Mouse (Mus musculus): ENCODE data around the gene Vsnl1.

Gene Vsnl1

DNA sequence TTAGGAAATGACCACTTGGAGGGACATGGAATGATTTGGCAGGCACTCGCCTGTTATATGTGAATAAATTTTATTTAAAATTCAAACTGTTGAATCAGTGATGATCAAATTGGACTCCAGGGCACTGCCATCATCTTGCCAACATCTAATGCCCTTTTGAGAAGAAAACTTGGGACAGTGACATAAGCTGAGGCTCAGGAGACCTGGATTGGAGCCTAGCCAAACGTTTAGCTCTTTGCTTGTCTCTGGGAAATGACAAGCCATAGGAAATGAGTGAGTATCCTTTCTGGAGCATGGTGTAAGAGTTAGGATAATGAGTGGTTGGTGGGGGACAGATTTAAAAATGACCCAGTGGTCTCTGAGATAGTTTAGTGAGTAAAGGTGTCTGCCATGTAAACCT, 57.0 kb downstream of the Vsnl1 start:
- no peak for DNase-seq (ENCODE audit: low read depth)

- DNase-seq (ENCODE audit: low read depth) = no peak
Observed at GRCm38 (mm10) chr12:11370056-11370455, 66.4 kb downstream of the Vsnl1 start.

GRCm38 (mm10) chr12:11367099-11367765, 69.2 kb downstream of the Vsnl1 start:
- DNase-seq (ENCODE audit: low read depth) = no peak

DNA sequence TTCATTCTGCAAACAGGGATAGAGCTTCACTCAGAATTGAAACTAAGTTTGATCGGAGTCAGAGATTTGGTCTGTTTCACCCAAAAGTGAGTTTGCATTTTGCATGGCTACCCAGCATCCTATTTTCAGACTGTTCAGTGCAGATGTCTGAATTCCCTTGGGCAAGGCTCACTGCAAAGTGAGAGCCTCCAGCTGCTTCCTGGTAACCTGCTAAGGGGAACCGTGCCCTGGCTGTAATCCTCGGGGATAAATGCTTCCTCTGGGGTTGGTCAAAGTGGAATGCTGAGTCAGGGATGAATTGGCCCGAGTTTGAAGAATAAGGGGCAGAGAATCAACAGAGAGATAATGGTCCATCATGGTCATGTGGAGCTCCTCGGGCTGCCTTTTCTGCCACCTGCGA, 71.5 kb downstream of the Vsnl1 start:
- DNase-seq (ENCODE audit: low read depth) = no peak

DNA sequence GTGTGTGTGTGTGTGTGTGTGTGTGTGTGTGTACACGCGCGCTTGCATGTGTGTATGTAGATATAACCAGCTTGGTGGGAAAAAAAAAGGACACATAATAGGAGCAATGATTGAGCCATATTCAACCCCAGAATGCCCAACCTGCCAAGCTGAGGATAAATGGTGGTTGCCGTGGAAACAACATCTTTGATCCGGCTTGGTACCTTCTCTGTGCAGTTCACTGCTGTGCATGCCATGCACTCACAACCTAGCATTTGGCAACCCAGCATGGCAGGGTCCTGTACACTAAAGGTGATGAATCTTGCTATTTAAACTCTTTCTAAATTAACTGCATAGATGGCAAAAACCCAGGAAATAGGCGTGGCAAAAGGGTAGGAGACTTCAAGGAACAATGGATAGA, 74.0 kb downstream of the Vsnl1 start:
- no peak for DNase-seq (ENCODE audit: low read depth)

DNA sequence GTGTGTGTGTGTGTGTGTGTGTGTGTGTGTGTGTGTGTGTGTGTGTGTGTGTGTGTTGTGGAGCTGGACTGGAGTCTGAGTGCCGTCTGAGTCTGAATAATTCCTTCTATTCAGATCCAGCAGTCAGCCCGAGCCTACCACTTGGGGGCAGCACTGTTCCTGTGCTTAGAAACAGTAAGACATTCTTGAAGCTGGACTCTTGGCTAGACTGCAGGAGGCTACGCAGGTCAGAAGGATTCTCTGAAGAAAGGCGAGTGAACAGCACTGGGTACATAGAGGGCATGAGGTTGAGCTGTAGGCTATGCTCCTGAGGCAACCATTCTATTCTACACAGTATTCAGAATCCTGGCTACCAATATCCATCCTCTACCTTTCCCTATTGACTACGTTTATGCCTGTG, 85.5 kb downstream of the Vsnl1 start:
- peak; percentile 51 for DNase-seq (ENCODE audit: low read depth)

- DNase-seq (ENCODE audit: low read depth) = no peak
Observed at GRCm38 (mm10) chr12:11349870-11350269, 86.5 kb downstream of the Vsnl1 start.

DNA sequence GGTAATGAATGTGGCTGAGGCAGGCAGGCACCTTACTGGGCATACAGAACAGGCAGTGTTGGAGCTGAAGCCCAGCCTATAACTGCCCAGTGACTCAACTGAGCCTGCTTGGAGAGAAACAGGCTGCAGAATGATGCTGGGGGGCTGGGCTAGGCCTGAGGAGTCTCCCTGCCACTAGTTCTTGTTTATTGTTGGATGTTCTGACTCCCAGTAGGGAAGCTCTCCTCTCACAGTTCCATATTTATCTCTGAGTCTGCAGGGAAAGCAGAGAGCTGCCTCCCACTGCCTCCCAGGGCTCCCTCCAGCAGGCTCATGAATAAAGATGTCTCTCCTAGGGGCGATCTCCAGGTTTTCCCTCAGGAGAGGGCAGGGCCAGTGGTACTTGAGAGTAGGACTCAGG, 88.0 kb downstream of the Vsnl1 start:
- DNase-seq (ENCODE audit: low read depth) = no peak

GRCm38 (mm10) chr12:11345963-11346362, 90.5 kb downstream of the Vsnl1 start:
- no peak for DNase-seq (ENCODE audit: low read depth)

- DNase-seq (ENCODE audit: low read depth) = no peak
Observed at GRCm38 (mm10) chr12:11342020-11342600, 94.3 kb downstream of the Vsnl1 start.

DNA sequence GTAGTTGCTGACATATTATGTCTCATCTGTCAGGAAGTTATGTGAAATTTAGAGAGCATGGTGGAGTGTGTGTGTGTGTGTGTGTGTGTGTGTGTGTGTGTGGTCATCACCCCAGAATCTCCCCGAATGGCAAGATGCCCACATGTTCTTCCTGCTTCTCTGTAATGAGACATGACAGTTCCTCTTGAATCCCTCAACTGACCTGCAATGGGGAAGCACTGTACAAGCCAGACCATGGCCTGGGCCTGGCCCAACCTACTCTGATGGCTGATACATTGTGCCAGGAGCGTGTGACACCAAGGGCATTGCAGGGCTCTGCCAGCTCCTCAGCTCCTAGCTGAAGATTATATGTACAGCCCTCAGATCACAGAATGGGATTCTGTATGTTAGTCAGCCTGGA, 98.2 kb downstream of the Vsnl1 start:
- no peak for DNase-seq (ENCODE audit: low read depth)

GRCm38 (mm10) chr12:11336845-11337244, 99.6 kb downstream of the Vsnl1 start:
- DNase-seq (ENCODE audit: low read depth) = peak; percentile 69

- DNase-seq (ENCODE audit: low read depth) = no peak
Observed at GRCm38 (mm10) chr12:11326483-11326882, 109.9 kb downstream of the Vsnl1 start.

DNA sequence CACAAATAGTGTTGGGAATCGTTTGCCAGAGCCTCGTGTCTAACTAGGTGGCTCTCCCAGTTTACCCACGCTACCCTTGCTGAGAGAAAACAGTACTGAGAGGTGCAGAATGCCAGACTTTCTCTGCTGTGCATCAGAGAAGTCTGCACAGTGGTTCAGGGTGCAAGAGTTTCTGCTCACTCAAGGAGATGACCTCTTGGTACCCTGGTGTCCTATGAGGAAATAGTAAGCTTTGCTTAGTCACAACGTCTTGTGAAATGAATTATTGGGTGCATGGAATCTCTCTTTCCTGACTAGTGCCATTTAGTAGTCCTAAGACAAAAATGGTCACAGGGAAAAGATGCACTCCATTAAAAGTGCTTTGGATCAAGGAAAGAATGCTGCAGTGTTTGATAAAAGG, 111.9 kb downstream of the Vsnl1 start:
- no peak for DNase-seq (ENCODE audit: low read depth)

DNA sequence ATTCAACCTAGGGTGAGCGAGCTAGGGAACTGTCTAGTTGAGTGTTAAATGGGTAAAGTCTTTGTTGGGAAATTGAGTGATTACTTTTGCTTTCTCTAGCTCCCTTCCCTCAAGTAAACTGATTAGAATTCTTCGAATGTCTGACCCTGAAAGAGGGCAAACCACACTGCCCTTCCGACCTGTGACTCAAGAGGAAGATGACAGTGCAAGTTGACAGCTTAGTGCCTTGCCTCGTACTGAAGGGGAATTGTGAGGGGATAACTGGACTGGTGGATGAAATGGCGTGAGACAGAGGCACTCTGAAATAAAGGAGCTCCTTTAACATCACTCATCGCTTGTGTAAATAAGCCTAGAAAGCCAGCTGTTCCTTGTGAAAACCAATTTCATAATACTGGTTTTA, 118.7 kb downstream of the Vsnl1 start:
- DNase-seq (ENCODE audit: low read depth) = no peak

- no peak for DNase-seq (ENCODE audit: low read depth)
Observed at GRCm38 (mm10) chr12:11313840-11314239, 122.6 kb downstream of the Vsnl1 start.

- no peak for DNase-seq (ENCODE audit: low read depth)
Observed at GRCm38 (mm10) chr12:11311106-11311505, 125.3 kb downstream of the Vsnl1 start.

- no peak for DNase-seq (ENCODE audit: low read depth)
Observed at GRCm38 (mm10) chr12:11306753-11307645, 129.4 kb downstream of the Vsnl1 start.

DNA sequence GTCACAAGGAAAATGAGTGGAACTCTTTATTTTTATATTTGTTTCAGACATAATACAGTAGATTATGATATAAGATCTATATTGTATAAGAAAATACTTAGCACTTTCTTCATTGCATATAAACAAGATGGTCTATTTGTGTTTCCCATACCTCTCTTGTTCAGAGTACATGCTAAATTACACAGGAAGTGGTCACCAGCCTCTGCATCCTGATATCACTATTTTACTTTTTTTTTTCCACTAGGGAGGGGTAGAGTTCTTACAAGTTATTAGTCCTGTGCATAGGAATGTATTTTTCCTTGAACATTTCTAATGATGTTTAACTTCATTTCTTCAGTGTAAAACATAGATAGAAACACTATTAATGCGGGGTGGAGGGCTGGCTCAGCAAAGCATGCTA, 135.6 kb downstream of the Vsnl1 start:
- peak; percentile 24 for DNase-seq (ENCODE audit: low read depth)

- no peak for DNase-seq (ENCODE audit: low read depth)
Observed at GRCm38 (mm10) chr12:11286382-11286781, 150.0 kb downstream of the Vsnl1 start.

- peak; percentile 18 for DNase-seq (ENCODE audit: low read depth)
Observed at GRCm38 (mm10) chr12:11281584-11281983, 154.8 kb downstream of the Vsnl1 start.

GRCm38 (mm10) chr12:11279886-11280285, 156.5 kb downstream of the Vsnl1 start:
- peak; percentile 15 for DNase-seq (ENCODE audit: low read depth)

DNA sequence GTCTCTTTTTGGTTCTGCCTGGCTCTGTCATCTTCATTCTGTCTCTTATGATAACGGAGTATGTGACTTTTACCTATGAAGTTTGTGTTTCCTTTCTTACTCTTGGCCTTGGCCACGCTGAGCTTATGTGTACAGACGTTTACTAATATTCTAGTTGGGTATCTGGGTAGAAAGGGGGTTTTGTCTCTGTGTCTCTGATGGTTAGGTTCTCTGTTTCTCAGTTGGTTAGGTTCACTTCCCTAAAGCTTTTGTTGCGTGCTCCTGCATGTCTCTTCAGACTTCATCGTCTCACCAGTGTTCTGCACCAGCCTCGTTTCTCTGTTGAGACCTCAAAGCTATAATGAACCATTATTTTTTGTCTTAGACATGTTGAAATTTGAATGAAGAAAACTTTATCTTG, 159.2 kb downstream of the Vsnl1 start:
- DNase-seq (ENCODE audit: low read depth) = no peak
